Mouse (Mus musculus) induced T-regulatory cell, adult 2 months (primary cell): ENCODE measurements around the gene Rhox4a.
"Not testable (repeated sequence)": the region's sequence is repeated elsewhere in the genome, so short reads cannot be mapped to it uniquely, and the experiment has no call there.

Source experiments
- DNase-seq: peaks from one replicate; pipeline ENCODE4 v3.0.0-alpha.2; 2012; ENCODE audit warnings: low read depth

The Rhox4a gene

DNA sequence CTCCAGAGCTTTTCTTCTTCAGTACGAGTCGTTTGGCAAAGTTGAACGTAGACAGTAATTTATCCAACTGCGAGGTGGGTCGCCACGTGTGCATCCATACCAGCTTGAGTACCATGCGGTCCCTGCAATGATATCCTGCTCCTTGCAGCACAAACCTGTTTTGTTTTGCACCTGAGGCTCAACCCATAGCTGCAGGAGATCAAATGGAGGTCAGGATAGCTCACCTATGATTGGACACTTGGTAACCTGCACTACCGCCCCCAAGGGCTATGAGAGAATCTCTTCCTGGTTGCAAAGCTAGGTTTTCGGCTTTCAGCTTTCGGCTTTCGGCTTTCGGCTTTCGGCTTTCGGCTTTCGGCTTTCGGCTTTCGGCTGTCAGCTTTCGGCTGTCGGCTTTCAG, at the start of gene Rhox4a:
TSS of gene Rhox4a (plus strand) at position 301 of the 400 bp plus-strand sequence.
- DNase-seq, result not testable (repeated sequence)

GRCm38 (mm10) chrX:37222158-37222557, 43.0 kb upstream of the Rhox4a start, which contains the start of gene Rhox1:
Gene Rhox1 (minus strand): TSS chrX:37222258.
- DNase-seq, result not testable (repeated sequence)

GRCm38 (mm10) chrX:37244676-37245075, 20.5 kb upstream of the Rhox4a start, which contains the start of gene Rhox2a:
Gene Rhox2a (plus strand): TSS chrX:37244976.
- not testable (repeated sequence) for DNase-seq

GRCm38 (mm10) chrX:37249619-37250018, 15.5 kb upstream of the Rhox4a start, which contains the start of gene Rhox3a:
Gene Rhox3a (plus strand): TSS chrX:37249919.
- not testable (repeated sequence) for DNase-seq
